Mouse (Mus musculus): ENCODE measurements around the gene Prkd1. TPM values are rescaled to one million over a fixed set of nuclear protein-coding genes. Genes with fewer than 3 reads are reported as not detected.
A peak's percentile ranks its signal among the peaks of the same experiment; 100 is the strongest.

The Prkd1 gene
- total and polyA plus RNA-seq, 2 experiments from 2014 or later: 3.7 to 7.8 TPM

GRCm38 (mm10) chr12:50538296-50538965 lies 110.5 kb downstream of the Prkd1 start:
- H3K9me3 ChIP-seq (ENCODE audit: low read length): no peaks in the 10 kb centered on the region
- ATAC-seq: peak; percentile 97
- 0 out of 2 replicates have a peak overlapping the region, but pooled peaks have one; percentile 3 for H3K27ac ChIP-seq (ENCODE audit: low read depth, low read length)
- H3K4me3 ChIP-seq (ENCODE audit: low read depth, low read length): no peak overlapping the region
- H3K36me3 ChIP-seq (ENCODE audit: insufficient read depth): no peaks in the 10 kb centered on the region
- no peak for TF ChIP-seq CTCF (IDR thresholded peaks at IDR 0.05; ENCODE audit: low read depth)
- 36% methylated on average over 3 of the region's 3 CpGs for WGBS
- no peaks in the 10 kb centered on the region for H3K27me3 ChIP-seq (ENCODE audit: insufficient read depth, low read length)
- no peak overlapping the region for H3K4me2 ChIP-seq (ENCODE audit: low read depth)
- peak; percentile 59 for DNase-seq
- H3K4me1 ChIP-seq (ENCODE audit: insufficient read depth): no peaks in the 10 kb centered on the region
- no peak overlapping the region for H3K9ac ChIP-seq

GRCm38 (mm10) chr12:50537761-50538160 lies 111.1 kb downstream of the Prkd1 start:
- Histone ChIP-seq H3K4me2 (ENCODE audit: low read depth) (no peak overlapping the region), H3K4me1 (ENCODE audit: insufficient read depth) (no peaks in the 10 kb centered on the region), H3K36me3 (ENCODE audit: insufficient read depth) (no peaks in the 10 kb centered on the region), H3K9ac (no peak overlapping the region), H3K4me3 (ENCODE audit: low read depth, low read length) (no peak overlapping the region), H3K27ac (ENCODE audit: low read depth, low read length) (no peak overlapping the region; the same call in 1 of the 2 replicates), H3K9me3 (ENCODE audit: low read length) (no peaks in the 10 kb centered on the region), H3K27me3 (ENCODE audit: insufficient read depth, low read length) (no peaks in the 10 kb centered on the region)
- ATAC-seq (no peak), DNase-seq (no peak)
- TF ChIP-seq CTCF (IDR thresholded peaks at IDR 0.05; ENCODE audit: low read depth): no peak
- WGBS: 78% methylated on average over 2 of the region's 2 CpGs

GRCm38 (mm10) chr12:50537006-50537405 lies 111.9 kb downstream of the Prkd1 start:
- no peak for TF ChIP-seq CTCF (IDR thresholded peaks at IDR 0.05; ENCODE audit: low read depth)
- Histone ChIP-seq H3K27ac (ENCODE audit: low read depth, low read length) (no peak overlapping the region), H3K36me3 (ENCODE audit: insufficient read depth) (no peaks in the 10 kb centered on the region), H3K27me3 (ENCODE audit: insufficient read depth, low read length) (no peaks in the 10 kb centered on the region), H3K9me3 (ENCODE audit: low read length) (no peaks in the 10 kb centered on the region), H3K4me3 (ENCODE audit: low read depth, low read length) (no peak overlapping the region), H3K9ac (no peak overlapping the region), H3K4me2 (ENCODE audit: low read depth) (no peak overlapping the region), H3K4me1 (ENCODE audit: insufficient read depth) (no peaks in the 10 kb centered on the region)
- DNase-seq: no peak
- no peak for ATAC-seq
- 18% methylated on average over 1 of the region's 1 CpGs for WGBS

- 94% methylated on average over 1 of the region's 1 CpGs for WGBS
- no peak overlapping the region for H3K4me3 ChIP-seq (ENCODE audit: low read depth, low read length)
Measured at GRCm38 (mm10) chr12:50528633-50529032, 120.3 kb downstream of the Prkd1 start.

GRCm38 (mm10) chr12:50524061-50524460 lies 124.8 kb downstream of the Prkd1 start:
- no peaks in the 10 kb centered on the region for H3K27me3 ChIP-seq (ENCODE audit: insufficient read depth, low read length)
- no peak for TF ChIP-seq CTCF (IDR thresholded peaks at IDR 0.05; ENCODE audit: low read depth)
- no peaks in the 10 kb centered on the region for H3K4me1 ChIP-seq (ENCODE audit: insufficient read depth)
- no peak overlapping the region for H3K27ac ChIP-seq (ENCODE audit: low read depth, low read length)
- H3K4me2 ChIP-seq (ENCODE audit: low read depth): no peak overlapping the region
- H3K4me3 ChIP-seq (ENCODE audit: low read depth, low read length): no peak overlapping the region
- H3K9ac ChIP-seq: no peak overlapping the region
- DNase-seq (no peak), ATAC-seq (no peak)
- H3K9me3 ChIP-seq (ENCODE audit: low read length): no peaks in the 10 kb centered on the region
- WGBS: 76% methylated on average over 2 of the region's 2 CpGs
- H3K36me3 ChIP-seq (ENCODE audit: insufficient read depth): no peaks in the 10 kb centered on the region

More at GRCm38 (mm10) chr12:50528633-50529032, 120.3 kb downstream of the Prkd1 start:
- Histone ChIP-seq H3K36me3 (ENCODE audit: insufficient read depth) (no peaks in the 10 kb centered on the region), H3K4me1 (ENCODE audit: insufficient read depth) (no peaks in the 10 kb centered on the region), H3K4me2 (ENCODE audit: low read depth) (no peak overlapping the region), H3K9me3 (ENCODE audit: low read length) (no peaks in the 10 kb centered on the region), H3K9ac (no peak overlapping the region), H3K27ac (ENCODE audit: low read depth, low read length) (no peak overlapping the region), H3K27me3 (ENCODE audit: insufficient read depth, low read length) (no peaks in the 10 kb centered on the region)
- TF ChIP-seq CTCF (IDR thresholded peaks at IDR 0.05; ENCODE audit: low read depth): no peak
- no peak for ATAC-seq
- DNase-seq: no peak

- no peak overlapping the region for H3K9ac ChIP-seq
- no peaks in the 10 kb centered on the region for H3K36me3 ChIP-seq (ENCODE audit: insufficient read depth)
- WGBS: 61% methylated on average over 2 of the region's 2 CpGs
- H3K27ac ChIP-seq (ENCODE audit: low read depth, low read length): no peak overlapping the region
- H3K27me3 ChIP-seq (ENCODE audit: insufficient read depth, low read length): no peaks in the 10 kb centered on the region
- DNase-seq: no peak
- H3K9me3 ChIP-seq (ENCODE audit: low read length): no peaks in the 10 kb centered on the region
- H3K4me1 ChIP-seq (ENCODE audit: insufficient read depth): no peaks in the 10 kb centered on the region
- no peak for ATAC-seq
- no peak for TF ChIP-seq CTCF (IDR thresholded peaks at IDR 0.05; ENCODE audit: low read depth)
- no peak overlapping the region for H3K4me2 ChIP-seq (ENCODE audit: low read depth)
- H3K4me3 ChIP-seq (ENCODE audit: low read depth, low read length): no peak overlapping the region
Measured at GRCm38 (mm10) chr12:50514526-50514925, 134.4 kb downstream of the Prkd1 start.

- no peaks in the 10 kb centered on the region for H3K27me3 ChIP-seq (ENCODE audit: insufficient read depth, low read length)
- no peak for ATAC-seq
- DNase-seq: no peak
- no peak overlapping the region for H3K4me2 ChIP-seq (ENCODE audit: low read depth)
- WGBS: 90% methylated on average over 4 of the region's 4 CpGs
- no peak overlapping the region for H3K4me3 ChIP-seq (ENCODE audit: low read depth, low read length)
- H3K9ac ChIP-seq: no peak overlapping the region
- no peaks in the 10 kb centered on the region for H3K9me3 ChIP-seq (ENCODE audit: low read length)
- TF ChIP-seq CTCF (IDR thresholded peaks at IDR 0.05; ENCODE audit: low read depth): no peak
- no peak overlapping the region for H3K27ac ChIP-seq (ENCODE audit: low read depth, low read length)
- H3K36me3 ChIP-seq (ENCODE audit: insufficient read depth): no peaks in the 10 kb centered on the region
- no peaks in the 10 kb centered on the region for H3K4me1 ChIP-seq (ENCODE audit: insufficient read depth)
Measured at GRCm38 (mm10) chr12:50511486-50512225, 137.2 kb downstream of the Prkd1 start.
